Mouse (Mus musculus) CD8-positive naive resting alpha-beta T cell, adult 2 months (primary cell): ENCODE measurements around the gene Coro6.

Experiments
- DNase-seq, 2 experiments: peaks; one replicate each; pipeline ENCODE4 v3.0.0; 2022; ENCODE audit warnings: low read depth in 2 of 2, low spot score in 2 of 2

The Coro6 gene

GRCm38 (mm10) chr11:77493512-77494343 is 31.5 kb downstream of the Coro6 start, which contains the start of gene Git1:
Git1 (plus strand) TSS chr11:77493562.
- DNase-seq: no peak

- DNase-seq: no peak
These were observed 32.1 kb downstream of the Coro6 start for GRCm38 (mm10) chr11:77494344-77494676.

- no peak for DNase-seq
These were observed 32.6 kb downstream of the Coro6 start for GRCm38 (mm10) chr11:77494782-77495181.

GRCm38 (mm10) chr11:77495507-77495906 is 33.3 kb downstream of the Coro6 start:
- DNase-seq: no peak

GRCm38 (mm10) chr11:77497341-77497756 is 35.1 kb downstream of the Coro6 start:
- DNase-seq: peak; percentile 41 to 60

- no peak for DNase-seq
These were observed 35.6 kb downstream of the Coro6 start for GRCm38 (mm10) chr11:77497851-77498250.

GRCm38 (mm10) chr11:77498261-77499139 is 36.3 kb downstream of the Coro6 start:
- no peak for DNase-seq

- DNase-seq: no peak
These were observed 37.1 kb downstream of the Coro6 start for GRCm38 (mm10) chr11:77499354-77499753.

GRCm38 (mm10) chr11:77500361-77501325 is 38.4 kb downstream of the Coro6 start:
- DNase-seq: no peak

GRCm38 (mm10) chr11:77501392-77501791 is 39.2 kb downstream of the Coro6 start:
- DNase-seq: peak; percentile 66 to 74

- DNase-seq: no peak
These were observed 39.8 kb downstream of the Coro6 start for GRCm38 (mm10) chr11:77501971-77502370.

- DNase-seq: no peak
These were observed 40.3 kb downstream of the Coro6 start for GRCm38 (mm10) chr11:77502481-77502880.

GRCm38 (mm10) chr11:77503511-77503910 is 41.3 kb downstream of the Coro6 start:
- no peak for DNase-seq

- no peak for DNase-seq
These were observed 42.2 kb downstream of the Coro6 start for GRCm38 (mm10) chr11:77504377-77504776.

GRCm38 (mm10) chr11:77505291-77505980 is 43.2 kb downstream of the Coro6 start:
- no peak for DNase-seq

- DNase-seq: no peak
These were observed 44.1 kb downstream of the Coro6 start for GRCm38 (mm10) chr11:77506273-77506672.

GRCm38 (mm10) chr11:77506941-77507340 is 44.7 kb downstream of the Coro6 start:
- no peak for DNase-seq

- DNase-seq: no peak
These were observed 45.2 kb downstream of the Coro6 start for GRCm38 (mm10) chr11:77507426-77507825.

- peak; percentile 86 to 87 for DNase-seq
These were observed 46.1 kb downstream of the Coro6 start for GRCm38 (mm10) chr11:77508068-77509021.
